Mouse (Mus musculus) CH12.LX (cell line): ENCODE results near the gene Gtpbp8. TPM values are rescaled to one million over a fixed set of nuclear protein-coding genes. Genes with fewer than 3 reads are reported as not detected.

Source experiments
- DNase-seq: peaks from one replicate; pipeline ENCODE4 v3.0.0-alpha.2; 2013; ENCODE audit errors: extremely low read depth
- H3K27ac ChIP-seq: 2 replicates; pipeline ENCODE4 v1.5.1; 2012; ENCODE audit warnings: low read depth, mild to moderate bottlenecking, control low read depth, moderate library complexity; ENCODE audit not compliant: insufficient read depth
- H3K27me3 ChIP-seq: replicated peaks from 2 replicates; pipeline ENCODE3; 2012; ENCODE audit warnings: inconsistent platforms
- H3K36me3 ChIP-seq, 2 experiments: replicated peaks in 1 of 2; 2 replicates each; pipeline versions ENCODE3 to v1.6.1; 2012; ENCODE audit warnings: inconsistent platforms in 1 of 2, low read length in 1 of 2, mild to moderate bottlenecking in 1 of 2, mixed read lengths in 1 of 2, moderate library complexity in 1 of 2; ENCODE audit not compliant: control insufficient read depth in 1 of 2, insufficient read depth in 1 of 2
- H3K4me1 ChIP-seq, 2 experiments: 2 replicates each; pipeline ENCODE4 v1.6.1; 2012; ENCODE audit warnings: inconsistent platforms in 1 of 2, moderate library complexity in 1 of 2; ENCODE audit not compliant: insufficient read depth in 2 of 2, control insufficient read depth in 1 of 2
- H3K4me2 ChIP-seq: 2 replicates; pipeline ENCODE4 v1.6.1; 2012; ENCODE audit warnings: low read depth, mild to moderate bottlenecking, control low read depth; ENCODE audit not compliant: poor library complexity, insufficient read depth, severe bottlenecking
- H3K4me3 ChIP-seq, 3 experiments: fragments of 150-350 bp in 1 of 3; sonication (generic) in 1 of 3; replicated peaks in 1 of 3; 2 replicates each; pipeline versions ENCODE3 to v1.5.1; 2011 to 2012; ENCODE audit warnings: low read depth in 2 of 3, low read length in 2 of 3, mild to moderate bottlenecking in 2 of 3, moderate library complexity in 2 of 3, control low read depth in 1 of 3, improper control_type of control experiment in 1 of 3, inconsistent platforms in 1 of 3, mixed read lengths in 1 of 3; ENCODE audit not compliant: poor library complexity in 1 of 3
- H3K79me2 ChIP-seq: replicated peaks from 2 replicates; pipeline ENCODE4 v1.6.1; 2012; ENCODE audit warnings: mild to moderate bottlenecking, moderate library complexity; ENCODE audit not compliant: control insufficient read depth, poor library complexity, insufficient read depth, severe bottlenecking; ENCODE audit errors: extremely low read depth
- H3K9ac ChIP-seq: 2 replicates; pipeline ENCODE4 v1.6.1; 2012; ENCODE audit warnings: low read depth, mild to moderate bottlenecking, control low read depth, moderate library complexity; ENCODE audit not compliant: insufficient read depth
- H3K9me3 ChIP-seq: replicated peaks from 2 replicates; pipeline ENCODE3; 2012; ENCODE audit warnings: low read length, inconsistent platforms, mixed read lengths
- BHLHE40 ChIP-seq: IDR thresholded peaks from 2 replicates; pipeline ENCODE4 v1.6.1; 2011; ENCODE audit warnings: mild to moderate bottlenecking, low read depth, low read length, improper control_type of control experiment
- CHD1 ChIP-seq: IDR thresholded peaks from 2 replicates; pipeline ENCODE4 v1.6.1; 2012; ENCODE audit warnings: low read depth, low read length, improper control_type of control experiment, inconsistent platforms
- CHD2 ChIP-seq: IDR thresholded peaks from 2 replicates; pipeline ENCODE4 v1.6.1; 2011; ENCODE audit warnings: low read length, improper control_type of control experiment
- CTCF ChIP-seq, 2 experiments: IDR thresholded peaks in 1 of 2; conservative IDR thresholded peaks in 1 of 2; 2 replicates each; pipeline ENCODE4 v1.5.1; 2011 to 2012; ENCODE audit warnings: low read depth in 2 of 2, low read length in 2 of 2, improper control_type of control experiment in 1 of 2, inconsistent platforms in 1 of 2, mild to moderate bottlenecking in 1 of 2, moderate library complexity in 1 of 2
- E2F4 ChIP-seq: IDR thresholded peaks from 2 replicates; pipeline ENCODE4 v1.6.1; 2011; ENCODE audit warnings: low read depth, low read length, improper control_type of control experiment; ENCODE audit not compliant: insufficient replicate concordance
- ELF1 ChIP-seq: IDR thresholded peaks from 2 replicates; pipeline ENCODE4 v1.6.1; 2014; ENCODE audit warnings: low read depth, mild to moderate bottlenecking, inconsistent platforms, low read length, improper control_type of control experiment
- EP300 ChIP-seq: IDR thresholded peaks from 2 replicates; pipeline ENCODE4 v1.6.1; 2011; ENCODE audit warnings: low read length, improper control_type of control experiment
- ETS1 ChIP-seq: conservative IDR thresholded peaks from 2 replicates; pipeline ENCODE4 v1.6.1; 2012; ENCODE audit warnings: low read depth, mild to moderate bottlenecking, inconsistent platforms, low read length, improper control_type of control experiment, moderate library complexity
- GABPA ChIP-seq: IDR thresholded peaks from 2 replicates; pipeline ENCODE4 v1.6.1; 2012; ENCODE audit warnings: low read depth, low read length, improper control_type of control experiment, inconsistent platforms; ENCODE audit not compliant: insufficient replicate concordance
- HCFC1 ChIP-seq: IDR thresholded peaks from 2 replicates; pipeline ENCODE4 v1.6.1; 2012; ENCODE audit warnings: low read depth, mild to moderate bottlenecking, inconsistent platforms, low read length, improper control_type of control experiment
- IRF4 ChIP-seq: IDR thresholded peaks from 2 replicates; pipeline ENCODE4 v1.6.1; 2014; ENCODE audit warnings: low read depth, mild to moderate bottlenecking, inconsistent platforms, low read length, improper control_type of control experiment
- JUN ChIP-seq: IDR thresholded peaks from 2 replicates; pipeline ENCODE4 v1.6.1; 2011; ENCODE audit warnings: low read depth, mild to moderate bottlenecking, low read length, improper control_type of control experiment, moderate library complexity; ENCODE audit not compliant: insufficient read depth
- JUND ChIP-seq: conservative IDR thresholded peaks from 2 replicates; pipeline ENCODE4 v1.6.1; 2011; ENCODE audit warnings: low read depth, low read length, improper control_type of control experiment
- KAT2A ChIP-seq: IDR thresholded peaks from 2 replicates; pipeline ENCODE4 v1.6.1; 2012; ENCODE audit warnings: low read length, improper control_type of control experiment, inconsistent platforms; ENCODE audit not compliant: insufficient replicate concordance
- MAFK ChIP-seq: IDR thresholded peaks from 2 replicates; pipeline ENCODE4 v1.6.1; 2011; ENCODE audit warnings: low read length, improper control_type of control experiment; ENCODE audit not compliant: insufficient replicate concordance
- MAX ChIP-seq: IDR thresholded peaks from 2 replicates; pipeline ENCODE4 v1.6.1; 2011; ENCODE audit warnings: low read length, improper control_type of control experiment
- MAZ ChIP-seq: IDR thresholded peaks from 2 replicates; pipeline ENCODE4 v1.6.1; 2012; ENCODE audit warnings: low read depth, mild to moderate bottlenecking, inconsistent platforms, low read length, improper control_type of control experiment, moderate library complexity
- MEF2A ChIP-seq: IDR thresholded peaks from 2 replicates; pipeline ENCODE4 v1.6.1; 2014; ENCODE audit warnings: low read depth, mild to moderate bottlenecking, inconsistent platforms, low read length, improper control_type of control experiment, borderline replicate concordance
- MXI1 ChIP-seq: IDR thresholded peaks from 2 replicates; pipeline ENCODE4 v1.6.1; 2011; ENCODE audit warnings: mild to moderate bottlenecking, low read depth, low read length, improper control_type of control experiment
- MYC ChIP-seq: IDR thresholded peaks from 2 replicates; pipeline ENCODE4 v1.6.1; 2011; ENCODE audit warnings: low read depth, mild to moderate bottlenecking, improper control_type of control experiment, low read length
- NELFE ChIP-seq: IDR thresholded peaks from 2 replicates; pipeline ENCODE4 v1.6.1; 2011; ENCODE audit warnings: low read depth, low read length, improper control_type of control experiment
- NRF1 ChIP-seq: IDR thresholded peaks from 2 replicates; pipeline ENCODE4 v1.6.1; 2014; ENCODE audit warnings: low read depth, mild to moderate bottlenecking, inconsistent platforms, low read length, improper control_type of control experiment, moderate library complexity
- PAX5 ChIP-seq: IDR thresholded peaks from 2 replicates; pipeline ENCODE4 v1.6.1; 2012; ENCODE audit warnings: low read length, inconsistent platforms, mixed read lengths
- POLR2A ChIP-seq: IDR thresholded peaks from 2 replicates; pipeline ENCODE4 v1.6.1; 2011; ENCODE audit warnings: low read depth, mild to moderate bottlenecking, improper control_type of control experiment, low read length
- POLR2AphosphoS2 ChIP-seq: IDR thresholded peaks from 2 replicates; pipeline ENCODE4 v1.6.1; 2011; ENCODE audit warnings: low read depth, low read length, improper control_type of control experiment
- RAD21 ChIP-seq: IDR thresholded peaks from 2 replicates; pipeline ENCODE4 v1.6.1; 2011; ENCODE audit warnings: low read depth, mild to moderate bottlenecking, low read length, improper control_type of control experiment, moderate library complexity
- RCOR1 ChIP-seq: conservative IDR thresholded peaks from 2 replicates; pipeline ENCODE4 v1.6.1; 2012; ENCODE audit warnings: low read depth, mild to moderate bottlenecking, inconsistent platforms, low read length, improper control_type of control experiment
- SIN3A ChIP-seq: IDR thresholded peaks from 2 replicates; pipeline ENCODE4 v1.6.1; 2012; ENCODE audit warnings: low read length, improper control_type of control experiment, inconsistent platforms
- SMC3 ChIP-seq: IDR thresholded peaks from 2 replicates; pipeline ENCODE4 v1.6.1; 2011; ENCODE audit warnings: low read depth, low read length, improper control_type of control experiment
- TBP ChIP-seq: conservative IDR thresholded peaks from 2 replicates; pipeline ENCODE4 v1.6.1; 2011; ENCODE audit warnings: low read depth, low read length, improper control_type of control experiment
- TCF12 ChIP-seq: IDR thresholded peaks from 2 replicates; pipeline ENCODE4 v1.6.1; 2014; ENCODE audit warnings: low read depth, mild to moderate bottlenecking, inconsistent platforms, low read length, improper control_type of control experiment
- UBTF ChIP-seq: IDR thresholded peaks from 2 replicates; pipeline ENCODE4 v1.6.1; 2012; ENCODE audit warnings: low read depth, mild to moderate bottlenecking, inconsistent platforms, low read length, improper control_type of control experiment, moderate library complexity
- USF1 ChIP-seq: IDR thresholded peaks from 2 replicates; pipeline ENCODE4 v1.6.1; 2014; ENCODE audit warnings: low read depth, mild to moderate bottlenecking, inconsistent platforms, low read length, improper control_type of control experiment
- USF2 ChIP-seq: conservative IDR thresholded peaks from 2 replicates; pipeline ENCODE4 v1.6.1; 2011; ENCODE audit warnings: low read depth, low read length, improper control_type of control experiment
- ZC3H11A ChIP-seq: IDR thresholded peaks from 2 replicates; pipeline ENCODE4 v1.6.1; 2012; ENCODE audit warnings: low read depth, mild to moderate bottlenecking, inconsistent platforms, low read length, improper control_type of control experiment
- ZKSCAN1 ChIP-seq: IDR thresholded peaks from 2 replicates; pipeline ENCODE4 v1.6.1; 2012; ENCODE audit warnings: low read depth, inconsistent platforms, low read length, improper control_type of control experiment, borderline replicate concordance
- ZMIZ1 ChIP-seq: IDR thresholded peaks from 2 replicates; pipeline ENCODE4 v1.6.1; 2012; ENCODE audit warnings: low read depth, mild to moderate bottlenecking, inconsistent platforms, low read length, improper control_type of control experiment
- ZNF384 ChIP-seq: IDR thresholded peaks from 2 replicates; pipeline ENCODE4 v1.6.1; 2012; ENCODE audit warnings: low read depth, low read length, improper control_type of control experiment, inconsistent platforms
- dilution Hi-C: fragments of 300-500 bp; cut with MboI; formaldehyde crosslinking; loops from 2 replicates; pipeline ENCODE4 v1.14.3; 2020; ENCODE audit warnings: low sequenced_read_pairs; ENCODE audit not compliant: extremely low pct_unique_long_range_greater_than_20kb, extremely low pct_ligation_motif_present
- in situ Hi-C: fragments of 300-500 bp; cut with MboI; formaldehyde crosslinking; loops from 3 replicates; pipeline ENCODE4 v1.14.3; 2019; ENCODE audit warnings: low sequenced_read_pairs, low pct_ligation_motif_present, low pct_unique_long_range_greater_than_20kb, mixed read lengths
- polyA plus RNA-seq: library from polyadenylated mRNA; unstranded; fragments of >175 nt; gene quantifications from 2 replicates; pipeline ENCODE4 v1.2.1, GENCODE M21; 2012; ENCODE audit warnings: low read depth; ENCODE audit not compliant: insufficient read length
- total RNA-seq, 2 experiments: library from RNA; depleted of rRNA; stranded (reverse); fragments of 300-350 nt in 1 of 2; fragments of >200 nt in 1 of 2; gene quantifications; 2 replicates each; pipeline ENCODE4 v1.2.3; 2012 to 2014

Gtpbp8 gene
- total RNA-seq (2012; rRNA removed) (19.6 and 20.9 TPM in 2 replicates), total RNA-seq (2014; rRNA removed) (38.8 and 44.1 TPM in 2 replicates), polyA plus RNA-seq (24.2 and 28.1 TPM in 2 replicates)

- no peaks in the 10 kb centered on the region for H3K9me3 ChIP-seq
- H3K9ac ChIP-seq: peak within 1 kb of the TSS; percentile 86
- dilution Hi-C loops (no loop called here), in situ Hi-C loops (no loop called here)
- peak within 1 kb of the TSS; percentile 62 for H3K27ac ChIP-seq
- H3K4me1 ChIP-seq: peaks cover 2 to 20% of the 10 kb centered on the region in 2 experiments
- H3K36me3 ChIP-seq: peaks cover 8 to 16% of the 10 kb centered on the region in 2 experiments
- peak within 1 kb of the TSS; percentile 77 to 95 (median 85) for H3K4me3 ChIP-seq
- DNase-seq: peak; percentile 95
- TF ChIP-seq MAFK: no peak
- no peak for TF ChIP-seq SMC3
- TF ChIP-seq PAX5: no peak
- no peak; the same call in 1 of the 2 replicates for TF ChIP-seq CHD2
- TF ChIP-seq MYC: peak; percentile 76
- TF ChIP-seq E2F4: no peak
- peak; percentile 76; the same call in 1 of the 2 replicates for TF ChIP-seq POLR2A
- no peak for TF ChIP-seq POLR2AphosphoS2
- TF ChIP-seq ETS1: peak; percentile 17; the same call in 1 of the 2 replicates
- TF ChIP-seq MEF2A: 0 out of 2 replicates have a peak, but pooled peaks have one; percentile 7
- TF ChIP-seq MAX: 0 out of 2 replicates have a peak, but pooled peaks have one; percentile 53
- no peak; the same call in 1 of the 2 replicates for TF ChIP-seq RCOR1
- TF ChIP-seq TCF12: peak; percentile 76
- TF ChIP-seq HCFC1: peak; percentile 99
- TF ChIP-seq NELFE: peak; percentile 75
- no peak for TF ChIP-seq USF1
- no peak for TF ChIP-seq ZKSCAN1
- TF ChIP-seq ELF1: peak; percentile 72
- no peak for TF ChIP-seq JUN
- TF ChIP-seq ZMIZ1: no peak; the same call in 1 of the 2 replicates
- TF ChIP-seq KAT2A: peak; percentile 98
- TF ChIP-seq CHD1: no peak
- peak; percentile 28; the same call in 1 of the 2 replicates for TF ChIP-seq MAZ
- TF ChIP-seq RAD21: no peak
- no peak for TF ChIP-seq ZC3H11A
- TF ChIP-seq IRF4: peak; percentile 70
- peak; percentile 66; the same call in 1 of the 2 replicates for TF ChIP-seq TBP
- no peak for TF ChIP-seq EP300
- TF ChIP-seq USF2: 0 out of 2 replicates have a peak, but pooled peaks have one; percentile 2
- TF ChIP-seq ZNF384: no peak
- TF ChIP-seq GABPA: peak; percentile 84; the same call in 1 of the 2 replicates
- no peak; the same call in 1 of the 2 replicates for TF ChIP-seq UBTF
- peak; percentile 62; the same call in 1 of the 2 replicates for TF ChIP-seq MXI1
- peak; percentile 50 for TF ChIP-seq NRF1
- no peak for TF ChIP-seq CTCF (conservative IDR thresholded peaks at IDR 0.05 in 1 of 2, IDR thresholded peaks at IDR 0.05 in 1 of 2; ENCODE audit: low read depth in 2 of 2, low read length in 2 of 2)
- TF ChIP-seq SIN3A: peak; percentile 98
- no peak for TF ChIP-seq BHLHE40
- no peak for TF ChIP-seq JUND
- H3K79me2 ChIP-seq: peaks cover 4% of the 10 kb centered on the region
- H3K4me2 ChIP-seq: peak within 1 kb of the TSS; percentile 78
- H3K27me3 ChIP-seq: no peaks in the 10 kb centered on the region
Measured at GRCm38 (mm10) chr16:44745866-44746562, at the start of gene Gtpbp8. Gene Gtpbp8, minus strand, starts transcription at chr16:44746363.
